Mouse (Mus musculus) CH12.LX (cell line): ENCODE measurements around the gene Rap1a. TPM values are rescaled to one million over a fixed set of nuclear protein-coding genes. Genes with fewer than 3 reads are reported as not detected.

Experiments used
- DNase-seq: peaks from one replicate; pipeline ENCODE4 v3.0.0-alpha.2; 2013; ENCODE audit errors: extremely low read depth
- H3K27ac ChIP-seq: 2 replicates; pipeline ENCODE4 v1.5.1; 2012; ENCODE audit warnings: low read depth, mild to moderate bottlenecking, control low read depth, moderate library complexity; ENCODE audit not compliant: insufficient read depth
- H3K27me3 ChIP-seq: replicated peaks from 2 replicates; pipeline ENCODE3; 2012; ENCODE audit warnings: inconsistent platforms
- H3K36me3 ChIP-seq, 2 experiments: replicated peaks in 1 of 2; 2 replicates each; pipeline versions ENCODE3 to v1.6.1; 2012; ENCODE audit warnings: inconsistent platforms in 1 of 2, low read length in 1 of 2, mild to moderate bottlenecking in 1 of 2, mixed read lengths in 1 of 2, moderate library complexity in 1 of 2; ENCODE audit not compliant: control insufficient read depth in 1 of 2, insufficient read depth in 1 of 2
- H3K4me1 ChIP-seq, 2 experiments: 2 replicates each; pipeline ENCODE4 v1.6.1; 2012; ENCODE audit warnings: inconsistent platforms in 1 of 2, moderate library complexity in 1 of 2; ENCODE audit not compliant: insufficient read depth in 2 of 2, control insufficient read depth in 1 of 2
- H3K4me2 ChIP-seq: 2 replicates; pipeline ENCODE4 v1.6.1; 2012; ENCODE audit warnings: low read depth, mild to moderate bottlenecking, control low read depth; ENCODE audit not compliant: poor library complexity, insufficient read depth, severe bottlenecking
- H3K4me3 ChIP-seq, 3 experiments: fragments of 150-350 bp in 1 of 3; sonication (generic) in 1 of 3; replicated peaks in 1 of 3; 2 replicates each; pipeline versions ENCODE3 to v1.5.1; 2011 to 2012; ENCODE audit warnings: low read depth in 2 of 3, low read length in 2 of 3, mild to moderate bottlenecking in 2 of 3, moderate library complexity in 2 of 3, control low read depth in 1 of 3, improper control_type of control experiment in 1 of 3, inconsistent platforms in 1 of 3, mixed read lengths in 1 of 3; ENCODE audit not compliant: poor library complexity in 1 of 3
- H3K79me2 ChIP-seq: replicated peaks from 2 replicates; pipeline ENCODE4 v1.6.1; 2012; ENCODE audit warnings: mild to moderate bottlenecking, moderate library complexity; ENCODE audit not compliant: control insufficient read depth, poor library complexity, insufficient read depth, severe bottlenecking; ENCODE audit errors: extremely low read depth
- H3K9ac ChIP-seq: 2 replicates; pipeline ENCODE4 v1.6.1; 2012; ENCODE audit warnings: low read depth, mild to moderate bottlenecking, control low read depth, moderate library complexity; ENCODE audit not compliant: insufficient read depth
- H3K9me3 ChIP-seq: replicated peaks from 2 replicates; pipeline ENCODE3; 2012; ENCODE audit warnings: low read length, inconsistent platforms, mixed read lengths
- BHLHE40 ChIP-seq: IDR thresholded peaks from 2 replicates; pipeline ENCODE4 v1.6.1; 2011; ENCODE audit warnings: mild to moderate bottlenecking, low read depth, low read length, improper control_type of control experiment
- ELF1 ChIP-seq: IDR thresholded peaks from 2 replicates; pipeline ENCODE4 v1.6.1; 2014; ENCODE audit warnings: low read depth, mild to moderate bottlenecking, inconsistent platforms, low read length, improper control_type of control experiment
- GABPA ChIP-seq: IDR thresholded peaks from 2 replicates; pipeline ENCODE4 v1.6.1; 2012; ENCODE audit warnings: low read depth, low read length, improper control_type of control experiment, inconsistent platforms; ENCODE audit not compliant: insufficient replicate concordance
- JUND ChIP-seq: conservative IDR thresholded peaks from 2 replicates; pipeline ENCODE4 v1.6.1; 2011; ENCODE audit warnings: low read depth, low read length, improper control_type of control experiment
- MAZ ChIP-seq: IDR thresholded peaks from 2 replicates; pipeline ENCODE4 v1.6.1; 2012; ENCODE audit warnings: low read depth, mild to moderate bottlenecking, inconsistent platforms, low read length, improper control_type of control experiment, moderate library complexity
- MEF2A ChIP-seq: IDR thresholded peaks from 2 replicates; pipeline ENCODE4 v1.6.1; 2014; ENCODE audit warnings: low read depth, mild to moderate bottlenecking, inconsistent platforms, low read length, improper control_type of control experiment, borderline replicate concordance
- NELFE ChIP-seq: IDR thresholded peaks from 2 replicates; pipeline ENCODE4 v1.6.1; 2011; ENCODE audit warnings: low read depth, low read length, improper control_type of control experiment
- NRF1 ChIP-seq: IDR thresholded peaks from 2 replicates; pipeline ENCODE4 v1.6.1; 2014; ENCODE audit warnings: low read depth, mild to moderate bottlenecking, inconsistent platforms, low read length, improper control_type of control experiment, moderate library complexity
- PAX5 ChIP-seq: IDR thresholded peaks from 2 replicates; pipeline ENCODE4 v1.6.1; 2012; ENCODE audit warnings: low read length, inconsistent platforms, mixed read lengths
- POLR2AphosphoS2 ChIP-seq: IDR thresholded peaks from 2 replicates; pipeline ENCODE4 v1.6.1; 2011; ENCODE audit warnings: low read depth, low read length, improper control_type of control experiment
- RAD21 ChIP-seq: IDR thresholded peaks from 2 replicates; pipeline ENCODE4 v1.6.1; 2011; ENCODE audit warnings: low read depth, mild to moderate bottlenecking, low read length, improper control_type of control experiment, moderate library complexity
- TBP ChIP-seq: conservative IDR thresholded peaks from 2 replicates; pipeline ENCODE4 v1.6.1; 2011; ENCODE audit warnings: low read depth, low read length, improper control_type of control experiment
- TCF12 ChIP-seq: IDR thresholded peaks from 2 replicates; pipeline ENCODE4 v1.6.1; 2014; ENCODE audit warnings: low read depth, mild to moderate bottlenecking, inconsistent platforms, low read length, improper control_type of control experiment
- USF1 ChIP-seq: IDR thresholded peaks from 2 replicates; pipeline ENCODE4 v1.6.1; 2014; ENCODE audit warnings: low read depth, mild to moderate bottlenecking, inconsistent platforms, low read length, improper control_type of control experiment
- USF2 ChIP-seq: conservative IDR thresholded peaks from 2 replicates; pipeline ENCODE4 v1.6.1; 2011; ENCODE audit warnings: low read depth, low read length, improper control_type of control experiment
- ZKSCAN1 ChIP-seq: IDR thresholded peaks from 2 replicates; pipeline ENCODE4 v1.6.1; 2012; ENCODE audit warnings: low read depth, inconsistent platforms, low read length, improper control_type of control experiment, borderline replicate concordance
- ZNF384 ChIP-seq: IDR thresholded peaks from 2 replicates; pipeline ENCODE4 v1.6.1; 2012; ENCODE audit warnings: low read depth, low read length, improper control_type of control experiment, inconsistent platforms
- dilution Hi-C: fragments of 300-500 bp; cut with MboI; formaldehyde crosslinking; loops from 2 replicates; pipeline ENCODE4 v1.14.3; 2020; ENCODE audit warnings: low sequenced_read_pairs; ENCODE audit not compliant: extremely low pct_unique_long_range_greater_than_20kb, extremely low pct_ligation_motif_present
- in situ Hi-C: fragments of 300-500 bp; cut with MboI; formaldehyde crosslinking; loops from 3 replicates; pipeline ENCODE4 v1.14.3; 2019; ENCODE audit warnings: low sequenced_read_pairs, low pct_ligation_motif_present, low pct_unique_long_range_greater_than_20kb, mixed read lengths
- polyA plus RNA-seq: library from polyadenylated mRNA; unstranded; fragments of >175 nt; gene quantifications from 2 replicates; pipeline ENCODE4 v1.2.1, GENCODE M21; 2012; ENCODE audit warnings: low read depth; ENCODE audit not compliant: insufficient read length
- total RNA-seq, 2 experiments: library from RNA; depleted of rRNA; stranded (reverse); fragments of 300-350 nt in 1 of 2; fragments of >200 nt in 1 of 2; gene quantifications; 2 replicates each; pipeline ENCODE4 v1.2.3; 2012 to 2014

Rap1a gene
- total and polyA plus RNA-seq, 3 experiments: 63.3 to 250 (median 209) TPM

DNA sequence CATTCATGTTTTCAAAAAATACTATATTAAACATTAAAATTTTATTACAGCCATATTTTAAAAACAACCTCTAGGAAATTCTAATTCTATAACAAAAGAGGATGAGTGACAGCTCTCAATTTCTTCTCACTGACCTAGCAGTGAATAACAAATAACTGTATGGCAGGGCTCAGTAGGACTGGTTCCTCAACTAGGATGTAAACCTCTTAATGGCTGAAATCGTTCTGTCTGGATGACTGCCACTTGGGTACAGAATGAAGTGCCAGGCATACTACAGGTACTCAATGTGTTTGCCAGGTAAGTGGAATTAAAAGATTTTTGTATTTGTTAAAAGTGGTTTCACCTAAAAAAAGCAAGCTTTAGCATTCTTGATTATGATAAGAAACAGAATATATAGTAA is 65.0 kb downstream of the Rap1a start:
- H3K4me3 ChIP-seq: no peak overlapping the region
- DNase-seq: no peak
- no peak for TF ChIP-seq USF2
- in situ Hi-C loops: no loop called here
- H3K9ac ChIP-seq: no peak overlapping the region
- no peaks in the 10 kb centered on the region for H3K9me3 ChIP-seq
- dilution Hi-C loops: no loop called here
- H3K4me2 ChIP-seq: no peak overlapping the region
- H3K4me1 ChIP-seq: no peaks in the 10 kb centered on the region
- H3K27ac ChIP-seq: no peak overlapping the region
- H3K36me3 ChIP-seq: peaks cover 30 to 80% of the 10 kb centered on the region in 2 experiments
- peaks cover 4% of the 10 kb centered on the region; the same call in 1 of the 2 replicates for H3K79me2 ChIP-seq
- no peaks in the 10 kb centered on the region for H3K27me3 ChIP-seq

DNA sequence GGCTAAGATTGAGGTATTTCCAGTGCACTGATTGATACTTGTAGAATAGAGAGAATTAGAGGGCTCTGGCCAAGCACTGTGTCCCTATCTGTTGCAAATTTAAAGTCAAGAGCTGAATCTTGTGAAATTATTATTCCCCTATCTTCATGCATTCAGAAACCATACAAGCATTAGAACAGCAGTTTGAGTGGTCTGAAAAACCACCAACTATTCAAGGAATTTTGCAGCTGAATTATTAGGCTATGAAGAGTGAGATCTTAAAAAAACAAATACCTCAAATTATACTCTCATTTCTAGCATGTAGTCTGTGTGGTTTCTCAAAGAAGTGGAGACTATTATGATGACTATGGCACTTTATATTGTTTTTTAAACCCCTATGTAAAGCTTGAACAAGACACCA is 65.9 kb downstream of the Rap1a start:
- no peak overlapping the region for H3K4me2 ChIP-seq
- no peak overlapping the region for H3K9ac ChIP-seq
- H3K4me3 ChIP-seq: no peak overlapping the region
- H3K27me3 ChIP-seq: no peaks in the 10 kb centered on the region
- peaks cover 37 to 83% of the 10 kb centered on the region in 2 experiments for H3K36me3 ChIP-seq
- H3K9me3 ChIP-seq: no peaks in the 10 kb centered on the region
- in situ Hi-C loops (no loop called here), dilution Hi-C loops (no loop called here)
- no peak for DNase-seq
- no peak overlapping the region for H3K27ac ChIP-seq
- TF ChIP-seq JUND (no peak), POLR2AphosphoS2 (no peak), ZNF384 (no peak), MEF2A (no peak), RAD21 (no peak), USF1 (no peak), GABPA (no peak), MAZ (no peak), ELF1 (no peak), TCF12 (no peak), ZKSCAN1 (no peak), BHLHE40 (no peak), NRF1 (no peak), TBP (no peak), PAX5 (no peak), NELFE (no peak)
- no peaks in the 10 kb centered on the region for H3K4me1 ChIP-seq
- peaks cover 2% of the 10 kb centered on the region; the same call in 1 of the 2 replicates for H3K79me2 ChIP-seq
